Mouse (Mus musculus) A20 (cell line): Measurements from ENCODE around the gene Tsn.
A peak's percentile ranks its signal among the peaks of the same experiment; 100 is the strongest.

Experiments used
- DNase-seq: peaks from one replicate; pipeline ENCODE4 v3.0.0-alpha.2; 2011; ENCODE audit warnings: low read depth, low spot score

The Tsn gene

GRCm38 (mm10) chr1:118311622-118312326, at the start of gene Tsn:
TSS of gene Tsn (minus strand) at chr1:118311739.
- DNase-seq: peak; percentile 71

DNA sequence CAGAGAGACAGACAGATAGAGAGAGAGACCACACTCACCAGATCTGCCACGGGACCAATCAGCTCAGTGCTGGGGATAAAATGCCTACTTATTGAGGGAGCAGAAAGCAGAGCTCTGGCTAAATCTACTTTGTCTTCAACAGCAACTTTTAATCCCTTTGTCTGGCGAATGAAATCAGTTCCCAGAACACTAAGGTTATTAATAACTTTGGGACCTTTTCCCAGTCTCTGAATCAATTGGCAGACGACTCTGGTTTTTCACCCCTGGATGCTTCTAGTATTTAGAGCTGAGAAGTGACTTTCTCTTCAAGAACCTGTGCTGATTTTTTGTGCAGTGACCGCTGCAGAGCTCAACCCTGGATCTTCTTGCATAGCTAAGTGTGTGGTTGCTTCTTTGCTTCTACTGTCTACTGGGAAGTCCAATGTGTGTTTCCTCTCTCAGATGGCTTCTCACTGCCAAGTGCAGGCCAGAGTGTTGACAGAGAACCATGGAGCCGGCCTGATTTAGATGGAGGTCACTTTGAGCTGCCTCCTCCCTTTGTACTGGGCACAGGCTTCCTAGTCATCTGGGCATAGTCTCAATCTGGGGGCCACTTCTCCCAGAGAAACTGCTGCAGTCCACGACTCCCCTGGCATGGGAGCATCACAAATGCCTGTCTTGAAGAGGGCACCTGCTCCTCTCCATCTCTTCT, 47.7 kb upstream of the Tsn start:
- DNase-seq: no peak

DNA sequence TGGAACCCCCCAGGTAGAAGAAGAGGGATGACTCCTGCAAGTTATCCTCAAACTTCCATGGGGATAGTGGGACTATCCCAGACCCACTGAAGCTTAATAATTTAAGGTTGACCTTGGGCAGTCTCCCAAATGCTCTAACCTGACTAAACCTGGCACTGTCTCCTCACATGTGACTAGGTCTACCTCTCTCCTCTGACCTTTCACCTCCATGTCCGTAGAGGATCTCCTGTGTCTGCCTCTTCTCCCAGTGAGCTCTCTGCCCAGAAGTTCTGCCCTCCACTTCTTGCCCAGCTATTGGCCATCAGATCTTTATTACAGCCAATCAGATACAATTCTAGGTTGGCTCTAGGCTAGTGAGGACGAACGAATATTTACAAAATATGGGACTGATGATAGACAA, 38.4 kb upstream of the Tsn start:
- DNase-seq: no peak

DNA sequence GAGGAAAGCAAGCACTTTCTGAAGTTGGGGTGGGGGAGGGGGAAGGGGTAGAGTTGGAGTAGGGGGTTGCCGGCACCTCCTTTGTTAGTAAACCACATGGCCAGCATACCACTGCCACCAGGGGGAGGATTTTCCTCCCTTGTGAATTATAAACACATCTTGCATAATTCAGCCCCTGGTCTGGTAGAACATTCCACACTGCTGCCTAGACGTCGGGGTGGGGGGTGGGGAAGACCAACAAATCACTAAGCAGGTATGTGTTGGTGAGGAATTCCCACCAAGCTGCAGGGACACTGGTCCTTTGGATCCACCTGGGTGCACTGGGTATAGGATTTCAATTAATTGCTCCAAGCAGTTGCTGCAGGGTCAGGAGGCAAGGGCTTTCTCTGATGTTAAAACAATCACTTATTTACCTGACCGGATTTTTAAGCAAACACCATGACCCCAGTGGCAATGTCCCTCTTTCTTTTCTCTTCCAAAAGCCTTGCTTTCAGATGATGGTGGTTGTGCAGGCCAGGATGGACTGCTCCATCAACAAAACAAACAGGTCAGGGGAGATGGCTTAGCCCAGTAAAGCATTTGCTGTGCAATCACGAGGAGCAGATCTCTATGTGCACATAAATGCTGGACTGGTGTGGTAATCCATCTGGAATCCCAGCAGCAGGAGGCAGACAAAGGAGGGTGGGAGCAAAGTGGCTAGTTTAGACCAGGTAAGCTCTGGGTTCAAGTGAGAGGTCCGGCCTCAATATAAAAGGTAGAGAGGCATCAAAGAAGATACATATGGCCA, 32.3 kb upstream of the Tsn start:
- no peak for DNase-seq

DNA sequence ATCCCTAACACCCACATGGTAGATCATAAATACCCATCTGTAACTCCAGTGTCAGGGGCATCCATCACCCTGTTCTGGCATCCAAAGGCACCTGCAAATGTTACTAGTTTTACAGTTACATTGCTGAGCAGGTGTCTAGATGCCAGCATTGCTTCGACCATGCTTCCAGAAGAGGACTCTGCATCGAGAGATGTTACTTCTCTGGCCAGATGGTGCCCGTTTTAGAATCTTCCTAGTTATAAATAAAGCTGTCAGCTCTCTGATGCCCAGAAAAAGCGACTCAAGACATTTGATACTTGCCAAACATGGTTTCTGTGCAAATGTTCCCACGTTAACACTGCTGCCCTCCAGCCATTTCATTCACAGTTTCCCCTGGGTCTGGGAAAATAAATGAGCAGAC, 26.4 kb upstream of the Tsn start:
- DNase-seq: no peak

- DNase-seq: peak; percentile 39
Measured at GRCm38 (mm10) chr1:118335847-118336246, 24.3 kb upstream of the Tsn start.

DNA sequence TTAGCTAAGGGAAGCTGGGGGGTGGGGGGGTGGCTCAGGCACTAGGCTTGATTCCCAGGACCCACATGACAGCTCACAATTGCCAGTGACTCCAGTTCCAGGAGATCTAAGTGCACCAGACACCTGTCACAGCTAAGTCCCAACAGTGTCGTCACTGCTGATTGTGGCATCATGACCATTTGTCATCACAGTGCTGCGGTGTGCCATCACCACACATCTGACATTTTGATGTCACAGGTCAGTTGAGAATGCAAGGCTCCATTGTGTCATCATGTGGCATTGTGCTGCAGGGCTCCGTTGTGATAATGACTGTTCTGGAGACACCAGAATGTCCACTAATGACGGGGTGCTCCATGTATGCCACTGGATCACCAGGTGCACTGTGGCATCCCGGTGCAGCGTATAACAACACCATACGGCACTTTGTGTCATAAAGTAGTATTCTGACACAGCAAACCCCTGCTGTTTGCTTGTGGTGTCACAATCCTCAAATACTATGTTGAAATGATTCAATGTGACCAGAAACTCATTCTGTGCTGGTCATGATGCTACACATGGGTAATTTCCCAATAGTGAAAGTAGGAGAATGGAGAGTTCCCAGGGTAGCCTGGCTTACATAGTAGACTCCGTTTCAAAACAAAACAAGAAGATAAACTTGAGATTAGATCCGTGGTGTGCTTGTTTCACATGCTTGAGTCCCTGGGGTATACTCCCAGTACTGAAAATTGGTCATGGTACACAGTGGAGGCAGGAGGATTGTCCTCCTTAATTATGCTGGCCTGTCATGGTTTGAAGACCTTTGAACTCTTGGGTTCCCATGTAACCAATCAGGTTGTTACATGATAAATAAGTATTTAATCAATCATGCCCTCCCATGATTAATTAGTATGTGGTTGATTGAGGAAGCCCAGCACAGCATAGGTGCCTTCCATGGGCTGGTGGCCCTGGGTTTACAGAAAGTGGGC, 23.5 kb upstream of the Tsn start:
- no peak for DNase-seq

DNA sequence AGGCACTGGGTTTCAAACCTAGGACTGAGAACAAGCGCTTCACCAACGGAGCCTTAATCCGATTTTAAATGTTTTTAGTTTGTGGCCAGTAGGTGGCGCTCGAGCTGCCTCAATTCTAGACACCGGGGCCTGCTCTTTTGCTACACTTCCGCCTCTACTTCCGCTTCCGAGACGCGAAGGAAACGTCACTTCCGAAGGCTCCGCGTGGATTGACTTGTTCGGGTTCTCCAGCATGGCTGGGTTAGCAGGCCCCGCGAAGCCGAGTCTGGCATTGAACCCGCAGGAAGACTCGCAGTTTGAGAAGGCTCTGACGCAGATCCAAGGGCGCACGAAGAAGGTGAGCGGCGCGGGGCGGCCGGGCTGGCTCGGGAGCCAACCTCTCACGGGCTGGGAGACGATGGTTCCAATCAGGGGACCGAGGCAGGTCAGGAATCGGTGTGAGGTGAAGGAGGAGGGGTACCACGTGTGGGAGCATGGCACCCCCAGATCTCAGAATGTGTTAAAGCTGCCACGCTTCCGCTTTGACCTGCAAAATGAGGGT, 10.2 kb upstream of the Tsn start, which contains the start of gene Nifk:
Gene Nifk (plus strand): TSS at position 179 of the 541 bp plus-strand sequence.
- peak; percentile 97 for DNase-seq

- DNase-seq: peak; percentile 80
Measured at GRCm38 (mm10) chr1:118320696-118321095, 9.2 kb upstream of the Tsn start.

DNA sequence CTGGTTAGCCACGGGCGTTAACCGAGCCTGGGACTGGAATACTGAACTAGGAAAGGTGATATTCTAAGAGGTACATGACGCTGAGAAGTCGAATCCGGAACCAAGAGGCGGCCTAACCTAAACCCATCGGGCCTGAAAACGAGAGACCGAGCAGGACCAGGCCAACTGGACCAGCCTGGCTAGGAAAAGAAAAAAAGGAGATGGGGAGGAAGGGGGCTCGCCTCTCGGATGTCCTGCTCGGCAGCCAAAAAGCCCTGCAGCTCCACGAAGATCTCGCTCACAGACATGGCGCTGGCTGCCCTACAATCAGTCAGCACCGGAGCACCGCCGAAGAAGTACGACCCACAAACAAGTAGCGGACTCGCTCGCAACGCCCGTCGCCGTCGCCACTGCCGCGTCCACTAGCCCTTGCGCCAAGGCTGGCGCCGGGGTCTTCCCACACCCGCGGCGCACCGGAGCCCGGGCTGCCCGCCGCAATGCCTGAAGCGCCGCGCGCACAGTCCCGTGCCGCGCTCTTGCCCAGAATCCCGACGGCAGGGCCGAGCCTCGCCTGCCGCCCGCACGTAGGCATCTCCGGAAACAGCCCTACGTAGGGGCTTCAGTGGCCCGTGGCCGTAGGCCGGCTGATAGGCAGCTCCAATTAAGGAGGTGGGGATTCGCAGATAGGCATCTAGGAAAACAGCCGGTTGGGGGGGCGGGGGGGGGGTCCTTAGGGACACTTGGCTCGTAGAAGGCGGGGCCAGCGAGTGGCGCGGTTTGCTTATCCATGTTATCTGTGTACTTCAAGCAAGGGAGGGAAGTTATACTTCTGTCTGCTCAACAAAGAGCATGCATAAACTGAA, 538 bp downstream of the Tsn start:
- DNase-seq: peak; percentile 94

DNA sequence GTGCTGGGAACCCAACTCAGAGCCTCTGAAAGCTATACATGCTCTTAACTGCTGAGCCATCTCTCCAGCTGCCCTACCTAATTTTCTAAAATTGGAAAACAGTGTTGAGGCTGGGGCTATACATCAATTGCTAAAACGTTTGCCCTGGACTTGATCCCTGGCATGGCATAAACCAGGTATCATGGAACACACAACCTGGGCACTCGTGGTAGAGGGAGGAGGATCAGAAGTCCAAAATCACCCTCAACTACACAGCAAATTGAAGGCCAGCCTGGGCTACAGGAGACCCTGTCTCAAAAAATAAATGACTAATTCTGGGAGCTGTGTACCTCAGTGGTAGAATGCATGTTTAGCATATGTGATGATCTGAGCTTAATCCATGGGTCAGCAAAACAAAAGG, 13.8 kb downstream of the Tsn start:
- DNase-seq: no peak

- DNase-seq: no peak
Measured at GRCm38 (mm10) chr1:118296673-118297072, 14.9 kb downstream of the Tsn start.

DNA sequence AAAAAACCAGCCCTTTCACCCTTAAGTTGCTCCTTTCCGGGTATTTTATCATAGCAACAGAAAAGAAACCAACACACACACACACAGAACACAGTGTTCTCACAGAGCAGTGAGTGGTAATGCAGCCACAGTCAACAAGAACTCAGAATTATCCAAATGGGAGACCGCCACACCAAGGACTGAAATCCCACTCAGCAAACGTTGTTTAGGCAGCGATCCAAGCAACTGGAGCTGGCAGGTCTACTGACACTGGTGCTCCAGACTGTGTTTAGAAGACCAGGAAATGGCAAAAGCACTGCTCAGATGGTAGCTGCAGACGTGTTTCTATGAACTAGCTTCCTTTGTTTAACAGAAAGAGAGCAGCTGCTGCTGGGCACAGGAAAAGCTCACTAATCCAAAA, 16.7 kb downstream of the Tsn start:
- no peak for DNase-seq

DNA sequence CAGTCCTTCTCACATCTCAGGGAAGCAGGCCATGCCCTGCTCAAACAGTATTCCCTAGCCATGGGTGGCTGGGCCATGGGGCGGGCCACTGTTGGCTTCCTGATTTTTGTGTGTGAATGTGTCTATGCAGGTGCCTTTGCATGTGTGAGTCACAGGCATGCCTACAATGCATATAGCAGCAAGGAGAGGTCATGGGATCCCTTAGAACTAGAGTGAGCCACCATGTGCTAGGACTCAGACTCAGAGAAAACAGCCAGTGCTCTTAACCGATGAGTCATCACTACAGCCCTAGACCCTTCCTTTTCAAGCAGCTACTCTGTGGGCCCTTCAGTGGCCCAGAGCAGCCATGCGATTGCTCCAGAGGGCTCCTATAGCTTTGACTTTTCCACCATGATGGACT, 17.3 kb downstream of the Tsn start:
- DNase-seq: no peak

- DNase-seq: no peak
Measured at GRCm38 (mm10) chr1:118292291-118292690, 19.2 kb downstream of the Tsn start.

DNA sequence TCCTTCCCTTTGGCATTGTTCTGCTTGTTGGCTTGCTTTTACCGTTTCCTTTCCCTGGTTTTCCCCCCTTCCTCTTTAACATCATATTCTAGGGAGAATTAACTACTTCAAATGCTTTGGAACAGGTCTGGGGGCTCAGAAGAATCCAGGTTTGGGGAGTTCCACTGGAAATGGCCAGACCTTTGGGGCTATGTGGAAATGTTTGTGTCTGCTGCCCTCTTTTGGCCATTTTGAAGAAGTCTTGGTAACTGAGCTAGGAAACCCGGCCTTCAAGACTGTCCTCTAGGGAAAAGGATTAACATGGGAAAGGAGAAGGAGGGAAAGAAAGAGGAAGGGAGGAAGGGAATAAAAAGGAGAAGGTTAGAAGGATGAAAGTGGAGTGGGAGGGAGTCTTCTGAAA, 36.4 kb downstream of the Tsn start:
- DNase-seq: peak; percentile 27

DNA sequence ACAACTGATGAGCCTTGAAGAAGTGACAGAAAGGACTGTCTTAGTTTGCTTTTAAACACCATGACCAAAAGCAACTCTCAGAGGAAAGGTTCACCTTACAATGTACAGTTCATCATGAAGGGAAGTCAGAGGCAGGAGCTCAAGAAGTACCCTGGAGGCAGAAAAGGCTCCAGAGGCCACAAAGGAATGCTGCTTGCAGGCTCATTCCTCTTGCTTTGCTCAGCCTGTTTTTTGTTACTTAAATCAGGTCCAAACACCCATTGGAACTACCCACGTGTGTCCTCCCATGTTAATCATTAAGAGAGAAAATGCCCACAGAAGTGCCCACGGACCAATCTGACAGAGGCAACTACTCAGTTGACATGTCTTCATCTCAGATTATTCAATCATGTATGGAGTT, 59.6 kb downstream of the Tsn start:
- DNase-seq: no peak
